Mouse (Mus musculus) limb, embryonic 14.5 days (tissue): ENCODE data around the gene Fxyd3. TPM values are rescaled to one million over a fixed set of nuclear protein-coding genes. Genes with fewer than 3 reads are reported as not detected.

Source experiments
- ATAC-seq: fragments of 200-750 bp; cut with Nextera tagmentation; 2 replicates; pipeline ENCODE4 v1.8.0; 2017; ENCODE audit warnings: low read depth, moderate number of reproducible peaks, moderate TSS enrichment; ENCODE audit not compliant: low FRiP score
- DNase-seq: peaks from one replicate; pipeline ENCODE4 v3.0.0-alpha.2; 2015; ENCODE audit warnings: low spot score
- H3K27ac ChIP-seq: fragments of 300-500 bp; sonication (generic); replicated peaks from 2 replicates; pipeline ENCODE4 v1.5.1; 2014; ENCODE audit warnings: low read depth, mild to moderate bottlenecking, low read length, moderate library complexity, mixed read lengths
- H3K27me3 ChIP-seq: fragments of 300-500 bp; sonication (generic); 2 replicates; pipeline ENCODE4 v1.6.1; 2014; ENCODE audit warnings: low read length, mixed read lengths; ENCODE audit not compliant: control insufficient read depth, insufficient read depth
- H3K36me3 ChIP-seq: fragments of 300-500 bp; sonication (generic); 2 replicates; pipeline ENCODE4 v1.6.1; 2014; ENCODE audit warnings: mild to moderate bottlenecking, low read length, moderate library complexity, mixed read lengths; ENCODE audit not compliant: control insufficient read depth, insufficient read depth
- H3K4me1 ChIP-seq: fragments of 300-500 bp; sonication (generic); 2 replicates; pipeline ENCODE4 v1.6.1; 2014; ENCODE audit warnings: antibody characterized with exemption, low read length, mixed read lengths; ENCODE audit not compliant: control insufficient read depth, insufficient read depth
- H3K4me2 ChIP-seq: fragments of 300-500 bp; sonication (generic); replicated peaks from 2 replicates; pipeline ENCODE4 v1.6.1; 2014; ENCODE audit warnings: low read depth, mild to moderate bottlenecking, low read length, moderate library complexity; ENCODE audit not compliant: severe bottlenecking
- H3K4me3 ChIP-seq: fragments of 300-500 bp; sonication (generic); replicated peaks from 2 replicates; pipeline ENCODE4 v1.5.1; 2014; ENCODE audit warnings: low read length
- H3K9ac ChIP-seq: fragments of 300-500 bp; sonication (generic); 2 replicates; pipeline ENCODE4 v1.6.1; 2014; ENCODE audit warnings: mild to moderate bottlenecking, low read depth, low read length, moderate library complexity; ENCODE audit not compliant: severe bottlenecking
- H3K9me3 ChIP-seq: fragments of 300-500 bp; sonication (generic); 2 replicates; pipeline ENCODE4 v1.6.1; 2016; ENCODE audit warnings: low read length; ENCODE audit not compliant: control insufficient read depth
- POLR2A ChIP-seq: fragments of 200-500 bp; IDR thresholded peaks from 2 replicates; pipeline ENCODE4 v1.8.0; 2012; ENCODE audit warnings: inconsistent platforms, mild to moderate bottlenecking, moderate library complexity, borderline replicate concordance; ENCODE audit not compliant: insufficient read depth, insufficient read length; ENCODE audit errors: extremely low read depth
- WGBS: fragments of 180-500 bp; shearing (Covaris S2); extraction: QIAGEN DNeasy Blood & Tissue Kit; methylation state at CpG from one replicate; pipeline ENCODE4 v1.1.7; 2014; 5-methylcytosine and 5-hydroxymethylcytosine counted together
- polyA plus RNA-seq, 2 experiments: library from polyadenylated mRNA; depleted of rRNA in 1 of 2; stranded (reverse) in 1 of 2; unstranded in 1 of 2; fragments of >200 nt; fragmentation: Nextera tagmentation in 1 of 2; extraction: Ambion mirVana in 1 of 2; gene quantifications; 2 replicates each; pipeline versions ENCODE4 v1.2.1 to v1.2.3; 2012 to 2014

Fxyd3 gene
- polyA plus RNA-seq, 2 experiments: 39.8 to 79.5 TPM

- peaks cover 58% of the 10 kb centered on the region for H3K4me1 ChIP-seq
- no peaks in the 10 kb centered on the region for H3K36me3 ChIP-seq
- H3K27ac ChIP-seq: no peak overlapping the region
- H3K9ac ChIP-seq: no peak overlapping the region
- no peak for TF ChIP-seq POLR2A
- no peaks in the 10 kb centered on the region for H3K9me3 ChIP-seq
- ATAC-seq (no peak), DNase-seq (no peak)
- H3K27me3 ChIP-seq: peaks cover 52% of the 10 kb centered on the region
- H3K4me3 ChIP-seq: peak overlapping the region; percentile 20; the same call in 1 of the 2 replicates
- peak overlapping the region; percentile 44 for H3K4me2 ChIP-seq
- 4% methylated on average over 22 of the region's 22 CpGs for WGBS
Observed at GRCm38 (mm10) chr7:31052251-31052635, 24.3 kb downstream of the Fxyd3 start.

GRCm38 (mm10) chr7:31051321-31052021 lies 25.0 kb downstream of the Fxyd3 start, which contains the start of gene Fxyd7:
Gene Fxyd7 (minus strand): TSS chr7:31051467.
- WGBS: 2% methylated on average over 17 of the region's 28 CpGs
- no peak for ATAC-seq
- Histone ChIP-seq H3K4me1 (peaks cover 58% of the 10 kb centered on the region), H3K27me3 (peaks cover 52% of the 10 kb centered on the region), H3K9ac (no peak within 1 kb of the TSS), H3K36me3 (no peaks in the 10 kb centered on the region), H3K27ac (no peak within 1 kb of the TSS), H3K9me3 (no peaks in the 10 kb centered on the region), H3K4me3 (peak within 1 kb of the TSS; percentile 21), H3K4me2 (peak within 1 kb of the TSS; percentile 44)
- no peak for DNase-seq
- TF ChIP-seq POLR2A: no peak

- DNase-seq (no peak), ATAC-seq (no peak)
- Histone ChIP-seq H3K9me3 (no peaks in the 10 kb centered on the region), H3K4me2 (peak overlapping the region; percentile 44), H3K27ac (no peak overlapping the region), H3K27me3 (peaks cover 52% of the 10 kb centered on the region), H3K9ac (no peak overlapping the region), H3K4me3 (peak overlapping the region; percentile 21), H3K4me1 (peaks cover 58% of the 10 kb centered on the region), H3K36me3 (no peaks in the 10 kb centered on the region)
- TF ChIP-seq POLR2A: no peak
- WGBS: 3% methylated on average over 9 of the region's 9 CpGs
Observed at GRCm38 (mm10) chr7:31050921-31051320, 25.6 kb downstream of the Fxyd3 start.

GRCm38 (mm10) chr7:31050487-31050886 lies 26.0 kb downstream of the Fxyd3 start:
- no peak for TF ChIP-seq POLR2A
- H3K9ac ChIP-seq: no peak overlapping the region
- ATAC-seq (no peak), DNase-seq (no peak)
- 2% methylated on average over 6 of the region's 6 CpGs for WGBS
- H3K36me3 ChIP-seq: no peaks in the 10 kb centered on the region
- H3K4me2 ChIP-seq: peak overlapping the region; percentile 44
- peak overlapping the region; percentile 21 for H3K4me3 ChIP-seq
- no peak overlapping the region for H3K27ac ChIP-seq
- peaks cover 56% of the 10 kb centered on the region for H3K4me1 ChIP-seq
- peaks cover 53% of the 10 kb centered on the region for H3K27me3 ChIP-seq
- H3K9me3 ChIP-seq: no peaks in the 10 kb centered on the region

GRCm38 (mm10) chr7:31049846-31050281 lies 26.6 kb downstream of the Fxyd3 start:
- Histone ChIP-seq H3K9me3 (no peaks in the 10 kb centered on the region), H3K4me2 (peak overlapping the region; percentile 44), H3K27ac (no peak overlapping the region), H3K9ac (no peak overlapping the region), H3K27me3 (peaks cover 55% of the 10 kb centered on the region), H3K4me1 (peaks cover 50% of the 10 kb centered on the region), H3K36me3 (no peaks in the 10 kb centered on the region), H3K4me3 (peak overlapping the region; percentile 19)
- 1% methylated on average over 12 of the region's 15 CpGs for WGBS
- ATAC-seq: no peak
- no peak for TF ChIP-seq POLR2A
- no peak for DNase-seq
